Mouse (Mus musculus) intestine, postnatal 0 days (tissue): ENCODE data around the gene Cers5. TPM values are rescaled to one million over a fixed set of nuclear protein-coding genes. Genes with fewer than 3 reads are reported as not detected.

Experiments used
- ATAC-seq: fragments of 200-750 bp; cut with Nextera tagmentation; 2 replicates; pipeline ENCODE4 v1.8.0; 2017; ENCODE audit warnings: mild to moderate bottlenecking, moderate TSS enrichment, moderate library complexity
- H3K27ac ChIP-seq: fragments of 300-500 bp; sonication (generic); 2 replicates; pipeline ENCODE4 v1.5.1; 2014; ENCODE audit warnings: mild to moderate bottlenecking, low read depth, low read length, moderate library complexity
- H3K27me3 ChIP-seq: fragments of 300-500 bp; sonication (generic); replicated peaks from 2 replicates; pipeline ENCODE4 v1.6.1; 2014; ENCODE audit warnings: low read length, mixed read lengths; ENCODE audit not compliant: control insufficient read depth, insufficient read depth
- H3K36me3 ChIP-seq: fragments of 300-500 bp; sonication (generic); 2 replicates; pipeline ENCODE4 v1.6.1; 2014; ENCODE audit warnings: mild to moderate bottlenecking, moderate library complexity; ENCODE audit not compliant: control insufficient read depth, insufficient read depth
- H3K4me1 ChIP-seq: fragments of 300-500 bp; sonication (generic); replicated peaks from 2 replicates; pipeline ENCODE4 v1.6.1; 2014; ENCODE audit warnings: antibody characterized with exemption, low read length, mixed read lengths; ENCODE audit not compliant: control insufficient read depth, insufficient read depth
- H3K4me2 ChIP-seq: fragments of 300-500 bp; sonication (generic); replicated peaks from 2 replicates; pipeline ENCODE4 v1.6.1; 2014; ENCODE audit warnings: low read depth, mild to moderate bottlenecking, moderate library complexity
- H3K4me3 ChIP-seq: fragments of 300-500 bp; sonication (generic); 2 replicates; pipeline ENCODE4 v1.5.1; 2014; ENCODE audit warnings: low read depth, low read length
- H3K9ac ChIP-seq: fragments of 300-500 bp; sonication (generic); 2 replicates; pipeline ENCODE4 v1.6.1; 2014; ENCODE audit warnings: mild to moderate bottlenecking, low read depth, low read length
- H3K9me3 ChIP-seq: fragments of 300-500 bp; sonication (generic); 2 replicates; pipeline ENCODE4 v1.6.1; 2016; ENCODE audit warnings: mixed run types; ENCODE audit not compliant: control insufficient read depth
- CTCF ChIP-seq: sonication (generic); IDR thresholded peaks from 2 replicates; pipeline ENCODE4 v1.5.1; 2016; ENCODE audit warnings: low read depth, mild to moderate bottlenecking, control low read depth, antibody characterized with exemption, moderate library complexity
- WGBS: fragments of 180-500 bp; shearing (Covaris S2); extraction: QIAGEN DNeasy Blood & Tissue Kit; methylation state at CpG from one replicate; pipeline ENCODE4 v1.1.7; 2014; 5-methylcytosine and 5-hydroxymethylcytosine counted together
- polyA plus RNA-seq: library from polyadenylated mRNA; unstranded; fragments of >200 nt; fragmentation: Nextera tagmentation; extraction: Ambion mirVana; gene quantifications from 2 replicates; pipeline ENCODE4 v1.2.1, GENCODE M21; 2015

Gene Cers5
- polyA plus RNA-seq, 1 experiment from 2014 or later: 18.7 TPM

- H3K4me1 ChIP-seq: peaks cover 4% of the 10 kb centered on the region; the same call in 1 of the 2 replicates
- TF ChIP-seq CTCF: no peak
- peak; percentile 62 for ATAC-seq
- peak overlapping the region; percentile 60 for H3K4me2 ChIP-seq
- H3K27me3 ChIP-seq: no peaks in the 10 kb centered on the region
- WGBS: 43% methylated on average over 9 of the region's 9 CpGs
- no peak overlapping the region for H3K9ac ChIP-seq
- peak overlapping the region; percentile 40 for H3K4me3 ChIP-seq
- H3K9me3 ChIP-seq: no peaks in the 10 kb centered on the region
- H3K36me3 ChIP-seq: peaks cover 33% of the 10 kb centered on the region; the same call in 1 of the 2 replicates
- peak overlapping the region; percentile 84 for H3K27ac ChIP-seq
These were observed 54.1 kb downstream of the Cers5 start for GRCm38 (mm10) chr15:99718461-99719021.

- no peak for TF ChIP-seq CTCF
- Histone ChIP-seq H3K27me3 (no peaks in the 10 kb centered on the region), H3K4me3 (peak within 1 kb of the TSS; percentile 40), H3K9ac (peak within 1 kb of the TSS; percentile 43), H3K9me3 (no peaks in the 10 kb centered on the region), H3K4me2 (peak within 1 kb of the TSS; percentile 60), H3K27ac (peak within 1 kb of the TSS; percentile 84), H3K4me1 (no peaks in the 10 kb centered on the region), H3K36me3 (peaks cover 34% of the 10 kb centered on the region; the same call in 1 of the 2 replicates)
- 40% methylated on average over 26 of the region's 26 CpGs for WGBS
- ATAC-seq: peak; percentile 48
These were observed 55.0 kb downstream of the Cers5 start, which contains the start of gene Gpd1 for GRCm38 (mm10) chr15:99717386-99718334. Gene Gpd1 (plus strand): TSS chr15:99717515.

- 84% methylated on average over 12 of the region's 12 CpGs for WGBS
- Histone ChIP-seq H3K27me3 (no peaks in the 10 kb centered on the region), H3K9ac (no peak overlapping the region), H3K4me1 (no peaks in the 10 kb centered on the region), H3K27ac (no peak overlapping the region), H3K4me2 (no peak overlapping the region), H3K9me3 (no peaks in the 10 kb centered on the region), H3K4me3 (no peak overlapping the region), H3K36me3 (peaks cover 34% of the 10 kb centered on the region)
- TF ChIP-seq CTCF: no peak
- no peak for ATAC-seq
These were observed 55.9 kb downstream of the Cers5 start for GRCm38 (mm10) chr15:99716814-99717213.

- 59% methylated on average over 11 of the region's 11 CpGs for WGBS
- Histone ChIP-seq H3K9me3 (no peaks in the 10 kb centered on the region), H3K27ac (peak overlapping the region; percentile 64; the same call in 1 of the 2 replicates), H3K9ac (no peak overlapping the region), H3K4me2 (no peak overlapping the region), H3K36me3 (peaks cover 36% of the 10 kb centered on the region), H3K4me3 (no peak overlapping the region), H3K4me1 (no peaks in the 10 kb centered on the region), H3K27me3 (no peaks in the 10 kb centered on the region)
- TF ChIP-seq CTCF: no peak
- ATAC-seq: no peak
These were observed 56.5 kb downstream of the Cers5 start for GRCm38 (mm10) chr15:99715982-99716746.

GRCm38 (mm10) chr15:99715361-99715865, 57.3 kb downstream of the Cers5 start:
- 56% methylated on average over 13 of the region's 13 CpGs for WGBS
- Histone ChIP-seq H3K27ac (0 out of 2 replicates have a peak overlapping the region, but pooled peaks have one; percentile 16), H3K9me3 (no peaks in the 10 kb centered on the region), H3K4me3 (no peak overlapping the region), H3K9ac (no peak overlapping the region), H3K4me2 (no peak overlapping the region), H3K36me3 (peaks cover 36% of the 10 kb centered on the region), H3K4me1 (no peaks in the 10 kb centered on the region), H3K27me3 (no peaks in the 10 kb centered on the region)
- peak; percentile 39; the same call in 1 of the 2 replicates for ATAC-seq
- TF ChIP-seq CTCF: no peak
